Mouse (Mus musculus) liver, embryonic 11.5 days (tissue): Measurements from ENCODE around the gene Nucb1. TPM values are rescaled to one million over a fixed set of nuclear protein-coding genes. Genes with fewer than 3 reads are reported as not detected.
"Not testable (repeated sequence)": the region's sequence is repeated elsewhere in the genome, so short reads cannot be mapped to it uniquely, and the experiment has no call there.

ENCODE experiments used
- ATAC-seq: fragments of 200-750 bp; cut with Nextera tagmentation; replicated peaks from 2 replicates; pipeline ENCODE4 v1.8.0; 2017; ENCODE audit warnings: moderate number of reproducible peaks, mild to moderate bottlenecking, moderate TSS enrichment, moderate library complexity; ENCODE audit not compliant: low FRiP score
- DNase-seq: peaks from one replicate; pipeline ENCODE4 v3.0.0-alpha.2; 2017; ENCODE audit warnings: low spot score
- H3K27ac ChIP-seq: fragments of 300-500 bp; sonication (generic); 2 replicates; pipeline ENCODE4 v1.5.1; 2014; ENCODE audit warnings: mild to moderate bottlenecking, low read depth, low read length, control low read depth
- H3K27me3 ChIP-seq: fragments of 300-500 bp; sonication (generic); replicated peaks from 2 replicates; pipeline ENCODE4 v1.6.1; 2014; ENCODE audit warnings: low read length, mixed read lengths; ENCODE audit not compliant: control insufficient read depth, insufficient read depth
- H3K36me3 ChIP-seq: fragments of 300-500 bp; sonication (generic); 2 replicates; pipeline ENCODE4 v1.6.1; 2014; ENCODE audit warnings: mild to moderate bottlenecking, low read length, moderate library complexity, mixed read lengths; ENCODE audit not compliant: control insufficient read depth, insufficient read depth
- H3K4me1 ChIP-seq: fragments of 300-500 bp; sonication (generic); replicated peaks from 2 replicates; pipeline ENCODE4 v1.6.1; 2014; ENCODE audit warnings: low read length, mixed read lengths; ENCODE audit not compliant: control insufficient read depth, insufficient read depth
- H3K4me2 ChIP-seq: fragments of 300-500 bp; sonication (generic); 2 replicates; pipeline ENCODE4 v1.6.1; 2014; ENCODE audit warnings: mild to moderate bottlenecking, control low read depth, moderate library complexity
- H3K4me3 ChIP-seq: fragments of 300-500 bp; sonication (generic); 2 replicates; pipeline ENCODE4 v1.5.1; 2014; ENCODE audit warnings: low read depth, low read length, control low read depth
- H3K9ac ChIP-seq: fragments of 300-500 bp; sonication (generic); 2 replicates; pipeline ENCODE4 v1.6.1; 2014; ENCODE audit warnings: low read depth, low read length, control low read depth
- H3K9me3 ChIP-seq: fragments of 300-500 bp; sonication (generic); 2 replicates; pipeline ENCODE4 v1.6.1; 2016; ENCODE audit warnings: low read length, inconsistent platforms, mixed read lengths; ENCODE audit not compliant: control insufficient read depth
- WGBS: fragments of 180-500 bp; shearing (Covaris S2); extraction: QIAGEN DNeasy Blood & Tissue Kit; methylation state at CpG from one replicate; pipeline ENCODE4 v1.1.7; 2014; 5-methylcytosine and 5-hydroxymethylcytosine counted together
- polyA plus RNA-seq: library from polyadenylated mRNA; unstranded; fragments of >200 nt; fragmentation: Nextera tagmentation; extraction: Ambion mirVana; gene quantifications from 2 replicates; pipeline ENCODE4 v1.2.1, GENCODE M21; 2014

Nucb1 gene
- polyA plus RNA-seq, 1 experiment from 2014 or later, result 149 TPM

GRCm38 (mm10) chr7:45466283-45467089, 43.7 kb downstream of the Nucb1 start, which contains the start of gene Bax:
Gene Bax (minus strand): TSS chr7:45466898.
- DNase-seq (peak; percentile 92), ATAC-seq (peak; percentile 74)
- H3K9me3 ChIP-seq, result no peaks in the 10 kb centered on the region
- no peaks in the 10 kb centered on the region for H3K27me3 ChIP-seq
- H3K4me1 ChIP-seq, result peaks cover 17% of the 10 kb centered on the region
- H3K9ac ChIP-seq, result peak within 1 kb of the TSS; percentile 79
- H3K36me3 ChIP-seq, result peaks cover 17% of the 10 kb centered on the region
- whole genome bisulfite sequencing, result under 1% methylated on average over 56 of the region's 58 CpGs
- peak within 1 kb of the TSS; percentile 65 for H3K27ac ChIP-seq
- H3K4me2 ChIP-seq, result peak within 1 kb of the TSS; percentile 88
- H3K4me3 ChIP-seq, result peak within 1 kb of the TSS; percentile 82

DNA sequence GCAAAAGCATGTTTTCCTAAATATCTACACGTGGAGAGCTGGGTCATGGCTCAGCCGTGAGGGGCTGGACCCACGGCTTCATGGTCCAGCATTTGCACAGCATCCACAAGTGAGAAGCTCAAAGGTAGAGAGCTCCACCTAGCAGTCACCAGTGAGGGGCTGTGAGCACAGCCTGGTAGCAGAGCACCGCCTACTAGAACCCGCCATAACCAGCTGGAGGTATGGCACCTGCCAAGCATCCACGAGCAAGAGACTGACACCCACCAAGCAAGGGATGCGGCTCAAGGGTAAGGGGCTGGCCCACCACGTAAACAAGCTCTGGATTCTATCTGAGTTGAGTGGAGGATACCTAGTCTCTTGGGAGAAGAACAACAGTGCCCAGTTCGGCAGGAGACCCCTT, 44.7 kb downstream of the Nucb1 start:
- H3K9me3 ChIP-seq, result no peaks in the 10 kb centered on the region
- peaks cover 17% of the 10 kb centered on the region for H3K36me3 ChIP-seq
- peak overlapping the region; percentile 79 for H3K9ac ChIP-seq
- peak overlapping the region; percentile 88 for H3K4me2 ChIP-seq
- ATAC-seq (0 out of 2 replicates have a peak, but pooled peaks have one; percentile 19), DNase-seq (no peak)
- H3K27me3 ChIP-seq, result no peaks in the 10 kb centered on the region
- peak overlapping the region; percentile 65 for H3K27ac ChIP-seq
- H3K4me1 ChIP-seq, result peaks cover 25% of the 10 kb centered on the region
- H3K4me3 ChIP-seq, result peak overlapping the region; percentile 82
- WGBS, result 76% methylated on average over 9 of the region's 9 CpGs

- no peaks in the 10 kb centered on the region for H3K27me3 ChIP-seq
- H3K4me3 ChIP-seq, result peak overlapping the region; percentile 82
- peak overlapping the region; percentile 22; the same call in 1 of the 2 replicates for H3K9ac ChIP-seq
- peaks cover 30% of the 10 kb centered on the region for H3K4me1 ChIP-seq
- no peak for DNase-seq
- H3K4me2 ChIP-seq, result peak overlapping the region; percentile 88
- 91% methylated on average over 12 of the region's 12 CpGs for WGBS
- H3K27ac ChIP-seq, result no peak overlapping the region
- ATAC-seq, result no peak
- H3K9me3 ChIP-seq, result no peaks in the 10 kb centered on the region
- peaks cover 17% of the 10 kb centered on the region for H3K36me3 ChIP-seq
These were observed 45.1 kb downstream of the Nucb1 start for GRCm38 (mm10) chr7:45465112-45465511.

GRCm38 (mm10) chr7:45463987-45464778, 46.0 kb downstream of the Nucb1 start:
- H3K4me2 ChIP-seq, result no peak overlapping the region; the same call in 1 of the 2 replicates
- H3K4me1 ChIP-seq, result peaks cover 31% of the 10 kb centered on the region
- H3K4me3 ChIP-seq, result no peak overlapping the region
- 92% methylated on average over 7 of the region's 7 CpGs for WGBS
- no peak overlapping the region for H3K27ac ChIP-seq
- H3K9me3 ChIP-seq, result no peaks in the 10 kb centered on the region
- H3K27me3 ChIP-seq, result no peaks in the 10 kb centered on the region
- DNase-seq, result no peak
- no peak for ATAC-seq
- H3K36me3 ChIP-seq, result peaks cover 17% of the 10 kb centered on the region
- H3K9ac ChIP-seq, result no peak overlapping the region

DNA sequence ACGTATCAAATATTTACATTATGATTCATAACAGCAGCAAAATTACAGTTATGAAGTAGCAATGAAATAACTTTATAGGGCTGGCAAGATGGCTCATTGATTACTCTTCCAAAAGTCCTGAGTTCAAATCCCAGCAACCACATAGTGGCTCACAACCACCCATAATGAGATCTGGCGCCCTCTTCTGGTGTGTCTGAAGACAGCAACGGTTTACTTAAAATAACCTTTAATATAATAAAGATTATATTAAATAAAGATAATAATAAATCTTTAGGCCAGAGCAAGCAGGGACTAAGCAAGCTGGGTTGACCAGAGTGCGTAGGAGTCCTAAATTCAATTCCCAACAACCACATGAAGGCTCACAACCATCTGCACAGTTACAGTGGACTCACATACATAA, 47.3 kb downstream of the Nucb1 start:
- not testable (repeated sequence) for DNase-seq, ATAC-seq, H3K27me3 ChIP-seq, H3K4me2 ChIP-seq, H3K9me3 ChIP-seq, H3K27ac ChIP-seq, H3K9ac ChIP-seq, H3K4me3 ChIP-seq
- Histone ChIP-seq H3K36me3 (peaks cover 26% of the 10 kb centered on the region), H3K4me1 (peaks cover 40% of the 10 kb centered on the region)
- WGBS, result 76% methylated on average over 4 of the region's 4 CpGs

- H3K9me3 ChIP-seq, result no peaks in the 10 kb centered on the region
- DNase-seq, result no peak
- H3K4me2 ChIP-seq, result no peak overlapping the region
- H3K36me3 ChIP-seq, result peaks cover 31% of the 10 kb centered on the region
- H3K4me3 ChIP-seq, result no peak overlapping the region
- H3K9ac ChIP-seq, result no peak overlapping the region
- H3K27ac ChIP-seq, result no peak overlapping the region
- H3K27me3 ChIP-seq, result no peaks in the 10 kb centered on the region
- peaks cover 45% of the 10 kb centered on the region for H3K4me1 ChIP-seq
- WGBS, result 93% methylated on average over 4 of the region's 4 CpGs
- ATAC-seq, result no peak
These were observed 47.9 kb downstream of the Nucb1 start for GRCm38 (mm10) chr7:45462325-45462724.

GRCm38 (mm10) chr7:45461781-45462180, 48.4 kb downstream of the Nucb1 start:
- Histone ChIP-seq H3K4me3 (peak overlapping the region; percentile 89), H3K9ac (peak overlapping the region; percentile 21; the same call in 1 of the 2 replicates), H3K9me3 (no peaks in the 10 kb centered on the region), H3K36me3 (peaks cover 34% of the 10 kb centered on the region), H3K4me1 (peaks cover 51% of the 10 kb centered on the region), H3K27ac (peak overlapping the region; percentile 96; the same call in 1 of the 2 replicates), H3K27me3 (no peaks in the 10 kb centered on the region), H3K4me2 (peak overlapping the region; percentile 73)
- WGBS, result 79% methylated on average over 4 of the region's 4 CpGs
- no peak for ATAC-seq
- no peak for DNase-seq

DNA sequence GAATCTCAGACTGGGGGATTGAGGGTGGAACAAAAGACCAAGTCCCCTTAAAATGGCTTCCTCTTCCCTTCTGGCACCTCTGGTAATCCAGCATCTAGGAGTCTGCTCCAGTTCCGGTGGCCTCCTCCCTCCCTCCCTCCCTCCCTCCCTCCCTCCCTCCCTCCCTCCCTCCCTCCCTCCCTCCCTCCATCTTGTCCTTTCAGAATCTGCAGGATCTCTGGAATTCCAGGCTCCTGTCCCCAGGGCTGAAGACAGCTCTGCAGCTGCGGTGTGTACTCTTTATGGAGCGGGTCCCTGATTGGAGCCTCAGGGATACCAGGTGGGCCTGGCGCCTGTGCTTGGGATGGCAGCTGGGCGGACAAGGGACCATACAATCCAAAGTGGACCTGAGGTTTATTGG, 48.9 kb downstream of the Nucb1 start:
- peak overlapping the region; percentile 89 for H3K4me3 ChIP-seq
- no peaks in the 10 kb centered on the region for H3K27me3 ChIP-seq
- no peaks in the 10 kb centered on the region for H3K9me3 ChIP-seq
- WGBS, result 62% methylated on average over 5 of the region's 5 CpGs
- H3K27ac ChIP-seq, result peak overlapping the region; percentile 96
- peaks cover 53% of the 10 kb centered on the region for H3K4me1 ChIP-seq
- H3K4me2 ChIP-seq, result peak overlapping the region; percentile 73
- no peak for DNase-seq
- no peak for ATAC-seq
- H3K36me3 ChIP-seq, result peaks cover 35% of the 10 kb centered on the region
- H3K9ac ChIP-seq, result peak overlapping the region; percentile 83
